7 mouse cellular contexts compared by ENCODE assay signal in genomic region chr10:123265241-123265790, GRCm38 (mm10). TPM values are rescaled to one million over a fixed set of nuclear protein-coding genes. Genes with fewer than 3 reads are reported as not detected.
DNase-seq lines count a peak whose midpoint lies in the region; TF ChIP-seq lines count a peak whose summit lies in the region.

No protein-coding gene starts in this region.

- no peak for TF ChIP-seq CTCF in left cerebral cortex, adult 2 months (IDR thresholded peaks at IDR 0.05)

- H3K27ac ChIP-seq in left cerebral cortex, adult 2 months = peak overlapping the region; percentile 86

- peak overlapping the region; percentile 48 for H3K4me3 ChIP-seq in left cerebral cortex, adult 2 months

- DNase-seq in left cerebral cortex, adult 18-20 months (ENCODE audit: low spot score in 2 of 2) = peak; percentile 16 to 37
- DNase-seq in left cerebral cortex, adult 11 months (ENCODE audit: low spot score) = no peak
- peak; percentile 38 for DNase-seq in embryo, embryonic 9.5 days (ENCODE audit: extremely low spot score)
- DNase-seq in frontal cortex, postnatal 25 days (ENCODE audit: low spot score in 2 of 2) = peak; percentile 5 to 11
- peak; percentile 35 to 45 for DNase-seq in left cerebral cortex, adult 2 months (ENCODE audit: extremely low spot score in 1 of 2, low spot score in 2 of 2)
- DNase-seq in neural tube, embryonic 10.5 days (ENCODE audit: extremely low spot score, low spot score) = peak; percentile 60
- no peak for DNase-seq in adipocyte (ENCODE audit: low spot score)

- intact Hi-C loops in left cerebral cortex, adult 2 months (cut with DNase I) = loop anchor here (5.0 to 10.0 kb wide), 4 partner anchors 189 to 2002 kb away; no protein-coding TSS in a partner anchor

RNA-seq across cellular contexts. Expression of gene Fam19a2, which starts 1.5 kb away (rescaled TPM):
- 10 to 100 TPM; 69.6 to 72.9 TPM for total RNA-seq in left cerebral cortex, adult 18-20 months (2021)
- total RNA-seq in left cerebral cortex, adult 2 months (2021) = 10 to 100 TPM; 68.7 to 70.7 TPM

Comparison
In these comparisons a context has a peak if more than half of its experiments do, and no peak if none do; other contexts are left out.
1. DNase-seq: peak in left cerebral cortex, adult 18-20 months (2 of 2), embryo, embryonic 9.5 days (single experiment), frontal cortex, postnatal 25 days (2 of 2), left cerebral cortex, adult 2 months (2 of 2) and neural tube, embryonic 10.5 days (single experiment); none in left cerebral cortex, adult 11 months (single experiment) and adipocyte (single experiment).